Mouse (Mus musculus) heart, adult 11 months (tissue): ENCODE measurements around the gene Erap1.
"Not testable (repeated sequence)": the region's sequence is repeated elsewhere in the genome, so short reads cannot be mapped to it uniquely, and the experiment has no call there.

Source experiments
- DNase-seq: peaks from one replicate; pipeline ENCODE4 v3.0.0; 2022

The Erap1 gene

GRCm38 (mm10) chr13:74638793-74639711, at the start of gene Erap1:
TSS of gene Erap1 (plus strand) at chr13:74639568.
- peak; percentile 88 for DNase-seq

DNA sequence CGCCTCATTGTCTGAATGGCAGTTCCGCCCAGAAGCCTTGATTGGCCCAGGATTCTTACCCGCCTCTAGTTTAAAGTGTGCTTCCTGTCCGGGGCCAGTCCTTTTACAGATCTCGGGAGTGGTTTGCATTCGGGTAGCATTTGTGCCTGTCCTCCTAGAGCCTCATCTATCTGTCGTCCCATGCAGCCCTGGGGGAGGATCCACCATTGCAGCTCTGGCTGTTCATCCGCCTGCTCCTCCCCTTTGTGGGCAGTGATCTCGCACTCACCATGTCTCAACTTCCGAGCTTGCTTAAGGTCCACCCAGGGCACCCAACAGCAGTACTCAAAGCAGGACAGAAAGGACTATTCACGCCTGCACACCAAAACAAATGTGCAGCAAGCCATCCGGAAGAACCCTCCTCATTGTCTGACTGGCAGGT, 48.0 kb upstream of the Erap1 start:
- DNase-seq, result peak; percentile 91

DNA sequence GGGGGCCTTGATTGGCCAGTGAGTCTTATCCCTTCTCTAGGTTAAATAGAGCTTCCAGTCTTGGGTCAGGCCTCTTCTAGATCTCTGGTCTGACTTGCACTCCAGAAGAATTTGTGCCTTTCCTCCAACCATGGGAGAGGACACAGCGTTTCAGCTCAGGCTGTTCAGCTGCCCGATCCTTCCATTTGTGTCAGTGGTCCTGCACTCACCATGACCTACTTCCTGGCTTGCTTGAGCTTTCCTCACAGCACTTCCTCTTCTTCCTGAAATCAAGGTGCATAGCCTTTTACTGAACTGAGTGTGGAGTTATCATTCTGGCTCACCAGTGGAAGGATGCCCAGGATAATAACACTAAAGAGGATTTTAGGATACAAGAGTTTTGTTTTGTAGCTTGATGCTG, 47.5 kb upstream of the Erap1 start:
- not testable (repeated sequence) for DNase-seq

GRCm38 (mm10) chr13:74597022-74597421, 42.3 kb upstream of the Erap1 start:
- DNase-seq, result not testable (repeated sequence)

- not testable (repeated sequence) for DNase-seq
Measured at GRCm38 (mm10) chr13:74601776-74602175, 37.6 kb upstream of the Erap1 start.

GRCm38 (mm10) chr13:74617163-74618019, 22.0 kb upstream of the Erap1 start:
- peak; percentile 99 for DNase-seq

GRCm38 (mm10) chr13:74632327-74632726, 7.0 kb upstream of the Erap1 start:
- no peak for DNase-seq

DNA sequence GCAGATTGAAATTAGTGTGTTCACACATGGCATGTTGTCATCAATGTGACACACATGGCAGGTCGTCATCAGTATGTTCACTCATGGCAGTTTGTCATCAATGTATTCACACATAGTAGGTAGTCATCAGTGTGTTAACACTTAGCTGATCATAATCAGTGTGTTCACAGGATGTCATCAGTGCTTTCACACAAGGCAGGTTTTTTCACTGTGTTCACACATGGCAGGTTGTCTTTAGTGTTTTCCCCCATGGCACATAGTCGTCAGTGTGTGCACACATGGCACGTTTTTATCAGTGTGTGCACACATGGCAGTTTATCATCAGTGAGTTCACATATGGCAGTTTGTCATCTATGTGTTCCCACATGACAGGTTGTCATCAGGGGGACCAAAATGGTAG, 6.5 kb upstream of the Erap1 start:
- no peak for DNase-seq

- peak; percentile 99 for DNase-seq
Measured at GRCm38 (mm10) chr13:74639712-74640522, 549 bp downstream of the Erap1 start.

GRCm38 (mm10) chr13:74640523-74640920, 1.2 kb downstream of the Erap1 start:
- DNase-seq, result not testable (repeated sequence)

GRCm38 (mm10) chr13:74695497-74696193, 56.3 kb downstream of the Erap1 start:
- no peak for DNase-seq

DNA sequence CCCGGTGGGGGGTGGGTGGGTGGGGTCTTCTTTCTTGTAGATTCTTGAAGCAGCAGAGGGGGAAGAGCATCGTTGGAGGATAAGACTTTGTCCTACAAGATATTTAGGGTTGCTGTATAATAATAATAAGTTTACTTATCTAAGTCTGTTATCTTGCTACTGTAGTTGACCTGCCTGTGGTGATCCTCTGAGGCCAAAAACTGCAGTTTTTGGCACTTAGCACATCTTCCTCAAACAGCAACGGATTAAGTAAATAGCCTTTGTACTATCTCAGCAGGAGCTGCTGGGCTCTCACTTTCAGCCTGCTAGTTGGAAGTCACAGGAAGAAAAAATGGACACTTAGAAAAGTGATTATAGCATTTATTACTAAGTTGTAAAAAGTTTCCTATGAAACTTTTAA, 56.9 kb downstream of the Erap1 start:
- DNase-seq, result no peak

DNA sequence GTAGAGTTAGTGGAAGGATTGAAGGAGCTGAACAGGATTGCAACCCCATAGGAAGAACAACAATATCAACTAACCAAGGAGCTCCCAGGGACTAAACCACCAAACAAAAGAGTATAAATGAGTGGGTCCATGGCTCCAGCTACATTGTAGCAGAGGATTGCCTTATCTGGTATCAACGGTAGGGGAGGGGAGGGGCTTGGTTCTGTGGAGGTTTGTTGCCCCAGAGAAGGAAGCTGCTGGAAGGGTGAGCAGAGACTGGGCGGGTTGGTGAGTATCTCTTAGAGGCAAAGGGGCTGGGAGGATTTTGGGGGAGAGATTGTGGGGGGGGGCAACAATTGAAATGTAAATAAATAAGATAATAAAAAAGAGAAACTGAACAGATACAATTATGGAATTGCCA, 79.6 kb downstream of the Erap1 start:
- no peak for DNase-seq

GRCm38 (mm10) chr13:74733726-74734125, 94.4 kb downstream of the Erap1 start:
- DNase-seq, result no peak

- DNase-seq, result no peak
Measured at GRCm38 (mm10) chr13:74735834-74736233, 96.5 kb downstream of the Erap1 start.

- no peak for DNase-seq
Measured at GRCm38 (mm10) chr13:74736396-74736795, 97.0 kb downstream of the Erap1 start.
